Mouse (Mus musculus): ENCODE results near the gene Mtch1. TPM values are rescaled to one million over a fixed set of nuclear protein-coding genes. Genes with fewer than 3 reads are reported as not detected.
A peak's percentile ranks its signal among the peaks of the same experiment; 100 is the strongest.
"Not testable (repeated sequence)": the region's sequence is repeated elsewhere in the genome, so short reads cannot be mapped to it uniquely, and the experiment has no call there.

Gene Mtch1
- 407 and 436 TPM in 2 replicates for polyA plus RNA-seq (2016; fragmentation: Nextera tagmentation; extraction: Ambion mirVana)

DNA sequence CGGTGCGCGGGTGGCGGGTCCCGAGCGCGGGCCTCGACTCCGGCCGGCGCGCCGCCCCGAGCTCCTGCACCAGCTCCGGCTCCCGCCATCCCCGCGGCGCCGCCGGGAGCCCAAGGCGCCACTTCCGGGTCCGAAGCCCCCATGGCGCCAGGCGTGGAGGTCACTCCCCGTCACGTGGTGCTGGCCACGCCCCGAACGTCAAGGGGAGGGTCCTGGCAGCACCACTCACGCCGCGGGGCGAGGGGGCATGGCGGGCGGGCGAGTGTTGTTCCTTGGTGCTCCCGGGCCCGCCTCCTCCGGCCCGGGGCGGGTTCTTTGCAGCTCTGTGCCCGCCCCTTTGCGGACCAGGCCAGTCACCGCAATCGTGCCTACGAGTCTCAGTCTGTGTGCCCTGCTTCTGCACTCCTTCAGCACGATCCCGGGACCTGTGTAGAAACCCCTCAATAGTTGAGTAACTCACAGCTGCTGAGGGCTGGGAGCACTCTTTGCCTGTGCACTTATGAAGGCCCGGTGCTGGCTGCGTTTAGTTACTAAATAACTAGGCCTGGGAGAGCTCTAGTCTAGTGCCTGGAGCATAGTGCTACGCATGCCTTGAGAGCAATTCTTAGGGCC is at the start of gene Mtch1:
TSS of gene Mtch1 (minus strand) at position 290 of the 612 bp plus-strand sequence.
- Histone ChIP-seq H3K4me2 (replicated peaks) (peak within 1 kb of the TSS; percentile 75), H3K9me3 (no peaks in the 10 kb centered on the region), H3K9ac (replicated peaks) (peak within 1 kb of the TSS; percentile 97), H3K4me1 (peaks cover 27% of the 10 kb centered on the region), H3K27me3 (no peaks in the 10 kb centered on the region), H3K27ac (replicated peaks) (peak within 1 kb of the TSS; percentile 89), H3K36me3 (peaks cover 14% of the 10 kb centered on the region), H3K4me3 (peak within 1 kb of the TSS; percentile 97)
- 1% methylated on average over 52 of the region's 53 CpGs for WGBS
- ATAC-seq (ENCODE audit: low FRiP score, low read depth), result peak; percentile 95

DNA sequence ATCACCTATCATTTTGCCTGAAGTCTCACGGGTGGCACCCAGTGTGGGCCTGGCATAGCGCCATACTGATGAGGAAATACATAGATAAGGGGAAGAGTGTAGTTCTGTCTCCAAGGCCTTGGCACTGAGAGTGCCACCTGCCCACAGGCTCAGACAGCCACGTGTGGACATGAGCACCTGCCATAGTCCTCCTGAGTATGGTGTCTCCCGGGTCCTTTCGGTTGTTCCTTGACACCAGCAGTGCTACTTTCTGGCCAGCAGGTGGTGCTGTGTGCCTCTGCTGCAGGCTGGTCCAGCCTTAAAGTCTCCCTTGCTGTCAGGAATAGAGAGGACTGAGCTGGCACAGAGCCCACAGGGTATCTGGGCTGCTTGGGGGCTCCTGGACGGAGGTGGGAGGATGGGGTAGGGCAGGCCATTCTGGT is 49.1 kb upstream of the Mtch1 start:
- Histone ChIP-seq H3K27ac (replicated peaks) (no peak overlapping the region), H3K36me3 (no peaks in the 10 kb centered on the region), H3K9me3 (no peaks in the 10 kb centered on the region), H3K4me2 (replicated peaks) (peak overlapping the region; percentile 7; the same call in 1 of the 2 replicates), H3K4me3 (no peak overlapping the region), H3K9ac (replicated peaks) (no peak overlapping the region), H3K27me3 (peaks cover 26% of the 10 kb centered on the region), H3K4me1 (peaks cover 29% of the 10 kb centered on the region)
- WGBS, result 19% methylated on average over 6 of the region's 6 CpGs
- peak; percentile 83 for ATAC-seq (ENCODE audit: low FRiP score, low read depth)

DNA sequence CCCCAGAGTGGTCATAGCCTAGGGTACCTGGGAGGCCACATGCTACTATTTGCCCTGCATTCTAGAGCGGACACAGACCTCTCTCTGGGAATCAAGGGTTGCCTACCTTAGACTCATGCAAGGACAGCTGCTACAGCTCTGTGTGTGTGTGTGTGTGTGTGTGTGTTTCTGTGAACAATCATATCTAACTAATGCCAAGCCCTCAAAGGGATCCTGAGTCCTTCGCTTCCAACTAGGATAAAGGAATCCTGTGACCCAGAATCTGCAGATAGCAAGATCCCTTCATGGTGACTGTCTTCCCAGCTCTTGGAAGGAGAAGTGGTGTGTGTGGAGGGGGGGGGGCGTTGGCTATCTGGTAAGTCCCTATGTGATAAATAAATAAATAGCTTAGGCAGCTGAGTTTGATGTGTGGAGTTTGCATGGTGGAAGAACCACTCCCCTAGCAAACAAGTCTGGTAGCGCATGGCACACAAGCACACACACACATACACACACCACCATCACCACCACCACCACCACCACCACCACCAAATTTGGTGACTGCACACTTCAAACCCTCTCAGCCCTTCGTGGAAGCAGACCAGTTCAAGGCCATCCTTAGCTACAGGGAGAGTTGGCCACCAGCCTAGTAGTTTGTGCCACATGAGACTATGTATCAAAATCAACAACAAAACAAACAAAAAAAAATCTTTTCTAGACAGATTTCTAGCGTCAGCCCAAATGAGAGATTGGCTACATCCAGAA is 48.5 kb upstream of the Mtch1 start:
- 60% methylated on average over 6 of the region's 6 CpGs for WGBS
- Histone ChIP-seq H3K27me3 (peaks cover 22% of the 10 kb centered on the region), H3K4me1 (peaks cover 29% of the 10 kb centered on the region), H3K36me3 (no peaks in the 10 kb centered on the region), H3K9ac (replicated peaks) (no peak overlapping the region), H3K9me3 (no peaks in the 10 kb centered on the region), H3K27ac (replicated peaks) (no peak overlapping the region), H3K4me3 (no peak overlapping the region), H3K4me2 (replicated peaks) (no peak overlapping the region)
- no peak for ATAC-seq (ENCODE audit: low FRiP score, low read depth)

DNA sequence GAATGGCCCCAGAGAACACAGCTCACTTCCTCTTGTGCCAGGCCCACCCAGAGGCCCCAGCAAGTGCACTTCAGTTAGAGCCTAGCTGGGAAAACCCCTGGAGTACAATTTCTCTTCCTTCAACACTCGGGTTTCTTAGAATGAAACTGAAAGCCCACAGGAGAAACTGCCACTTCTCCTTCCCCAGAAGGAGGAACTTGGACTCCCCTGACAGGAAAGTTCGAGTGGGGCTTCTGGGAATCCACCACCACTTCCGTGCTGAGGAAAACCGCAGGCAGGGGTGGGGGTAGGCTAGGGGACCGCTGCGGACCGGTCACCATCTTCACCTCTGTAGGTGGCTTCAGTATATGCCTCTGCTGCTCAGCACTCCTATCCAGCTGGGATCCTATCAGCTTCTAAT is 47.6 kb upstream of the Mtch1 start:
- Histone ChIP-seq H3K36me3 (no peaks in the 10 kb centered on the region), H3K9ac (replicated peaks) (no peak overlapping the region), H3K27ac (replicated peaks) (no peak overlapping the region), H3K27me3 (peaks cover 22% of the 10 kb centered on the region), H3K4me1 (peaks cover 29% of the 10 kb centered on the region), H3K9me3 (no peaks in the 10 kb centered on the region), H3K4me3 (no peak overlapping the region), H3K4me2 (replicated peaks) (no peak overlapping the region)
- ATAC-seq (ENCODE audit: low FRiP score, low read depth), result no peak
- WGBS, result 73% methylated on average over 7 of the region's 7 CpGs

DNA sequence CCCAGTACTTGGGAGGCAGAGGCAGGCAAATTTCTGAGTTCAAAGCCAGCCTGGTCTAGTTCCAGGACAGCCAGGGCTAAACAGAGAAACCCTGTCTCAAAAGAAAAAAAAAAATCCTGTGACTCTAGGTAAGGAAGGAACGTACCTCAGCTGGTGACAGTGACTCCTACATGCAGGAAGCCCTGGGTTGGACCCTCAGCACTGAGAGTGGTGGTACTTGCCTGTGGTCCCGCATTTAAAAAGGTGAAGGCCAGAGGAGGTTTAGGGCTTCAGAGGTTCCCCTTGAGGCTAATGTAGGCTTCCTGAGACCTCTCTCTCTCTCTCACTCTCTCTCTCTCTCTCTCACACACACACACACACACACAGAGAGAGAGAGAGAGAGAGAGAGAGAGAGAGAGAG is 47.0 kb upstream of the Mtch1 start:
- 78% methylated on average over 2 of the region's 2 CpGs for WGBS
- not testable (repeated sequence) for H3K36me3 ChIP-seq; H3K27ac ChIP-seq (replicated peaks); H3K9me3 ChIP-seq; H3K4me2 ChIP-seq (replicated peaks); H3K9ac ChIP-seq (replicated peaks); ATAC-seq (ENCODE audit: low FRiP score, low read depth); H3K4me3 ChIP-seq
- peaks cover 16% of the 10 kb centered on the region for H3K27me3 ChIP-seq
- peaks cover 29% of the 10 kb centered on the region for H3K4me1 ChIP-seq

DNA sequence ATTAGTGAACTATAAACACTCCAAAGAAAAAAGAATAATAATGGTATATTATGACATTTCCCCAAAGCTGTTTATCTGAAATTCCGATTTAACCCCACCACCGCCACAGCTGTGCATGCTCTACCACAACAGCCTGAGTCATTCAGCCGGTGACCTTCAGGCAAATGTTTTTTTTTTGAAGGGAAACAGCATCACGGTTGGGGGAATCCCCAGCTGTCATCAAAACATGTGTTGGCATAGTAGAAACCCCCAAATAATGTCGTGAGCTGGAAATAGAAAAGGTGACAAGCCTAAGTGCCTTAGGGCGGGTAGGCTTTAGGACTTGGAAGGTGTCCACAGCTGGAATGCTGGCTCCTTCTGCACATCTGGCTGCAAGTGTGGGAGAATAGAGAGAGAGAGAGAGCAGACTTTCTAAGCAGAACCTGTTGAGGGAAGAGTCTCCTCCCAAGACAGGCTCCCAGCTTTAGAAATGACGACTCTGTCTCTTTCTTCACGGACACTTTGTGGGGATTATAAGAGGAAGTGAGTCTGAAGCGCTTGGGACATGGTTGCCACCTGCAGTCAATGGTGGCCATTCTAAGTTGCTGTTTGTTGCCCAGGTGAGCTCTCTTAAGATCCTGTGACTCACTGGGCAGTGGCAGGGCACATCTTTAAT is 46.5 kb upstream of the Mtch1 start:
- no peak overlapping the region for H3K4me3 ChIP-seq
- H3K27ac ChIP-seq (replicated peaks), result no peak overlapping the region
- no peak for ATAC-seq (ENCODE audit: low FRiP score, low read depth)
- no peak overlapping the region for H3K9ac ChIP-seq (replicated peaks)
- no peak overlapping the region for H3K4me2 ChIP-seq (replicated peaks)
- peaks cover 25% of the 10 kb centered on the region for H3K4me1 ChIP-seq
- peaks cover 11% of the 10 kb centered on the region for H3K27me3 ChIP-seq
- no peaks in the 10 kb centered on the region for H3K9me3 ChIP-seq
- 66% methylated on average over 9 of the region's 9 CpGs for WGBS
- no peaks in the 10 kb centered on the region for H3K36me3 ChIP-seq

DNA sequence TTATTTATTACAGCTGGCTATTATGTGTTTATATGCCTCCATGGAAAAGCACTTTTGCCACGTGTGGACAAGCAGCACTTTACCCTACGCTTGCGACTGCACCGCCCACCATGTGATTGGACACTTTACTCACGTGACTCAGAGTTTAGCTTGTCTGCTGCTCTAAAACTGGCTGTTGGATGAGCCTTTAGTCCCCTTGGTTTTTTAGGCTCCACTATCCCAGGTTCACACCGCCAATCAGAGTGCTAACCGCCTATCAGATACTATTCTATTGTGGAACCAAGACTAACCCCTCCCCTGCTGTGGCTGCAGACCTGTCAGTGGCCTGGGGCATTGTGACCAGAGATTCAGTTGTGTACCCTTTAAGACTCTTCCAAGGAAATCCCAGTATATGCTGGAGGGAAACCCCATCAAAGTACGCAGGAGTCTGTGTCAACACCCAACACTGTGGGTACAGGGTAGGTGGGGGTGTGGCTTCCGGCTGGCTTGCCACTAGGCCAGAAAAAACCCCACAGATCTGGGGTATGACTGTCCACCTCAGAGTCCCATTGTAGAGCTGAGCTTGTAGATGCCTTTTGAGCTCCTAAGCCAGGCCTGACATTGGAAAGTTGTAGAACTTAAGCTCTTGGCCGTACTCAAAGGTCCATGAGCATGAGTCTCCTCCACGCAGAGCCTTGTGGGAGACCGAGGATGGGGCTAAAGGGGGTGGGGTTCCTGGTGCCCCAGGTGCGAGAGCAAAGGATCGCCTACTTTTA is 45.8 kb upstream of the Mtch1 start:
- Histone ChIP-seq H3K27ac (replicated peaks) (no peak overlapping the region), H3K9me3 (no peaks in the 10 kb centered on the region), H3K27me3 (peaks cover 5% of the 10 kb centered on the region), H3K9ac (replicated peaks) (no peak overlapping the region), H3K36me3 (no peaks in the 10 kb centered on the region), H3K4me1 (peaks cover 18% of the 10 kb centered on the region), H3K4me3 (no peak overlapping the region), H3K4me2 (replicated peaks) (no peak overlapping the region)
- WGBS, result 69% methylated on average over 14 of the region's 14 CpGs
- ATAC-seq (ENCODE audit: low FRiP score, low read depth), result no peak

DNA sequence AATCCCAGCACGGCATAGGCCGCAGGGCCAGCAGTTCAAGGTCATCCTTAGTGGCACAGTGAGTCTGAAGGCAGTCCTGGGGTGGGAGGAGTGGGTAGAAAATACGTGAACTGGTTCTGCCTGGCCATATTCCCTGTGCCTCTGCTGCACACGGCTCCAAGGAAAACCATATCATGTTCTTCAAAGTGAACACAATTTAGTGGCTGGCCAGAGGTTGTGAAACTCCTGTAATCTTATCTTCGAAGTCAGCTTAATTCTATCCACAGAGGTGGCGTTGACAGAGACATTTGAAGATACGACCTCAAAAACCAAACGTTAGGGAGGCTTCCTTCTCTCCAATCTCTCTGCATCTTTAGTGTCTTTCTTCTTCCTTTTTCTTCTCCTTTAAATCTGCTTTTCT is 43.5 kb upstream of the Mtch1 start:
- no peaks in the 10 kb centered on the region for H3K36me3 ChIP-seq
- no peak for ATAC-seq (ENCODE audit: low FRiP score, low read depth)
- H3K27ac ChIP-seq (replicated peaks), result no peak overlapping the region
- no peaks in the 10 kb centered on the region for H3K4me1 ChIP-seq
- H3K9ac ChIP-seq (replicated peaks), result no peak overlapping the region
- H3K9me3 ChIP-seq, result no peaks in the 10 kb centered on the region
- no peak overlapping the region for H3K4me3 ChIP-seq
- peaks cover 3% of the 10 kb centered on the region for H3K27me3 ChIP-seq
- 91% methylated on average over 8 of the region's 8 CpGs for WGBS
- no peak overlapping the region for H3K4me2 ChIP-seq (replicated peaks)

DNA sequence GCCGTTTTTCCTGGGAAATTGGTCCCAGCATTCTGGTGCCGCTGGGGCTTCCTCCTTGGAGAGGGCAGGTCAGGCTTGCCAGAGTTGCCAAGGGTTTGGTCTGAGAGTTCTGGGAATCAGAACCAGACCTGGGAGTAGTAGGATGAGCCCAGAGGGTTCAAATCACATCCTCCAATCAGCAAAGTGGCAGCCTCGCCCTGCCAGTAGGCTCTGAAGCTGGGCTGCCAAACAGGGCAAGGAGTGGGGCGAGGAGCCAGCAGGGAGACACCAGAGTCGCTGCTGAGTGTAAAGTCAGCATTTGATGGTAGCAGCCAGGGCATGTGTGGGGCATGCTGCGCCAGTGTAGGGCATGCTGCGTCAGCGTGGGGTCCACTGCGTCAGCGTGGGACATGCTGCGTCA is 41.2 kb upstream of the Mtch1 start:
- Histone ChIP-seq H3K4me1 (0 out of 2 replicates have a peak, but pooled peaks cover 2% of the 10 kb centered on the region), H3K36me3 (no peaks in the 10 kb centered on the region)
- 84% methylated on average over 11 of the region's 11 CpGs for WGBS

DNA sequence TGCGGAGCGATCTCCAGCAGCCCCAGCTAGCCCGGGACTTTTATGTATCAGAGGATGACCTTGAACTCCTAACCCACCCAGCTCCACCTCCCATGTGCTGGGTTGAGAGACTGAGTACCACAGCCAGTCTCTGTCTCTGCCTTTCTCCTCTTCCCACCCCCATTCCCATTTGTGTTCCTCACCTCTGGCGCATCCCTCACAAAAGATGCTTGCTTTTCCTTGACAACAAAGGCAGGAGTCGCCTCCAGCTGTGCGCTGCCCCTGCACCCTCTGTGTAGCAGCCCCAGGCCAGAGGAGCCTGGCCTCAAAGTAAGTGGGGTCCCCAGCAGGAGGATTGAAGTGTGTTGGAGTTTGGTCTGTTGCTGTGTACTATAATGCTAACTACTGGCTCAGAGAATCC is 38.0 kb upstream of the Mtch1 start:
- Histone ChIP-seq H3K9me3 (no peaks in the 10 kb centered on the region), H3K27me3 (no peaks in the 10 kb centered on the region), H3K4me1 (0 out of 2 replicates have a peak, but pooled peaks cover 2% of the 10 kb centered on the region), H3K4me3 (no peak overlapping the region), H3K36me3 (no peaks in the 10 kb centered on the region), H3K27ac (replicated peaks) (no peak overlapping the region), H3K9ac (replicated peaks) (no peak overlapping the region), H3K4me2 (replicated peaks) (no peak overlapping the region)
- 29% methylated on average over 6 of the region's 6 CpGs for WGBS
- ATAC-seq (ENCODE audit: low FRiP score, low read depth), result no peak

More for the DNA sequence above, 41.2 kb upstream of the Mtch1 start:
- no peaks in the 10 kb centered on the region for H3K27me3 ChIP-seq
- H3K4me2 ChIP-seq (replicated peaks), result no peak overlapping the region
- no peak overlapping the region for H3K27ac ChIP-seq (replicated peaks)
- H3K4me3 ChIP-seq, result no peak overlapping the region
- H3K9ac ChIP-seq (replicated peaks), result no peak overlapping the region
- no peaks in the 10 kb centered on the region for H3K9me3 ChIP-seq
- no peak for ATAC-seq (ENCODE audit: low FRiP score, low read depth)

DNA sequence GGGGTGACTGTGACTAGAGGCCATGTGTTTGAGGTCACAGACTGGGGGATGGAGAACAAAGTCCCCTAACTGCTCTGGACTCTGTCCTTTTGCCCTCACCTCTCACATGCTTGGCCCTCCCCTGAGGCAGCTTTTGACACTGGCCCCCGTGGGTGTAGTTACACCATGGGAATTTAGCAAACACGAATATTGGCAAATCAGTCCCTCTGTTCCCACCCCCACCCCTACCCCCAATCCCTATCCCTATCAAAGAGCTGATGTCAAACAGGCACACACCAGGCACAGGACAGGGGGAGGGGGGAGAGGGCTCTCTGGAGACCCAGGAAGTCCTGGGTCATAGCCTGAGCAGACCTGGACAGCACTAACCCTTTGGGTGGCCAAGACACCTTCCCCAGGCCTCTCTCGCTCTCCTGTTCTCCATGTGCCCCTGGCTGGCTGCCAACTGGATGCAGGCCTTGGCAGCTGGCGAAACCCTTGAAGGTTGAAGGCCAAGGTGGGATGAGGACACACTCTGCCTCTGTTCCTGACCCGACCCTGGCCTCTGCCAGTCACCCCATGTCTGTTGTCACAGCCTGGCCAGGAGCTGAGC is 37.2 kb upstream of the Mtch1 start:
- 70% methylated on average over 5 of the region's 5 CpGs for WGBS
- Histone ChIP-seq H3K27ac (replicated peaks) (no peak overlapping the region), H3K4me1 (0 out of 2 replicates have a peak, but pooled peaks cover 2% of the 10 kb centered on the region), H3K4me3 (no peak overlapping the region), H3K9ac (replicated peaks) (no peak overlapping the region), H3K36me3 (no peaks in the 10 kb centered on the region), H3K9me3 (no peaks in the 10 kb centered on the region), H3K27me3 (no peaks in the 10 kb centered on the region), H3K4me2 (replicated peaks) (no peak overlapping the region)
- ATAC-seq (ENCODE audit: low FRiP score, low read depth), result no peak

Measured in midbrain, embryonic 12.5 days (tissue).